Mouse (Mus musculus) forebrain, embryonic 12.5 days (tissue): ENCODE measurements around the gene Olfml1. TPM values are rescaled to one million over a fixed set of nuclear protein-coding genes. Genes with fewer than 3 reads are reported as not detected.
A peak's percentile ranks its signal among the peaks of the same experiment; 100 is the strongest.

ENCODE experiments used
- ATAC-seq: fragments of 200-750 bp; cut with Nextera tagmentation; 2 replicates; pipeline ENCODE4 v1.8.0; 2017; ENCODE audit warnings: moderate TSS enrichment; ENCODE audit not compliant: low FRiP score
- H3K27ac ChIP-seq: fragments of 300-500 bp; sonication (generic); 2 replicates; pipeline ENCODE4 v1.5.1; 2016; ENCODE audit warnings: mild to moderate bottlenecking
- H3K27me3 ChIP-seq: fragments of 300-500 bp; sonication (generic); 2 replicates; pipeline ENCODE4 v1.6.1; 2016; ENCODE audit warnings: mild to moderate bottlenecking
- H3K36me3 ChIP-seq: fragments of 300-500 bp; sonication (generic); replicated peaks from 2 replicates; pipeline ENCODE4 v1.6.1; 2016; ENCODE audit warnings: mild to moderate bottlenecking
- H3K4me1 ChIP-seq: fragments of 300-500 bp; sonication (generic); 2 replicates; pipeline ENCODE4 v1.6.1; 2016
- H3K4me2 ChIP-seq: fragments of 300-500 bp; sonication (generic); 2 replicates; pipeline ENCODE4 v1.6.1; 2016; ENCODE audit warnings: mild to moderate bottlenecking, moderate library complexity
- H3K4me3 ChIP-seq: fragments of 300-500 bp; sonication (generic); replicated peaks from 2 replicates; pipeline ENCODE4 v1.5.1; 2016; ENCODE audit warnings: mild to moderate bottlenecking
- H3K9ac ChIP-seq: fragments of 300-500 bp; sonication (generic); 2 replicates; pipeline ENCODE4 v1.6.1; 2016; ENCODE audit warnings: mild to moderate bottlenecking
- H3K9me3 ChIP-seq: fragments of 300-500 bp; sonication (generic); 2 replicates; pipeline ENCODE4 v1.6.1; 2016
- WGBS: fragments of 180-500 bp; shearing (Covaris S2); methylation state at CpG from one replicate; pipeline ENCODE4 v1.1.7; 2016; 5-methylcytosine and 5-hydroxymethylcytosine counted together
- polyA plus RNA-seq: library from polyadenylated mRNA; unstranded; fragments of >200 nt; fragmentation: Nextera tagmentation; extraction: Ambion mirVana; gene quantifications from 2 replicates; pipeline ENCODE4 v1.2.1, GENCODE M21; 2016

The Olfml1 gene
- polyA plus RNA-seq, 1 experiment from 2014 or later = 5.7 TPM

DNA sequence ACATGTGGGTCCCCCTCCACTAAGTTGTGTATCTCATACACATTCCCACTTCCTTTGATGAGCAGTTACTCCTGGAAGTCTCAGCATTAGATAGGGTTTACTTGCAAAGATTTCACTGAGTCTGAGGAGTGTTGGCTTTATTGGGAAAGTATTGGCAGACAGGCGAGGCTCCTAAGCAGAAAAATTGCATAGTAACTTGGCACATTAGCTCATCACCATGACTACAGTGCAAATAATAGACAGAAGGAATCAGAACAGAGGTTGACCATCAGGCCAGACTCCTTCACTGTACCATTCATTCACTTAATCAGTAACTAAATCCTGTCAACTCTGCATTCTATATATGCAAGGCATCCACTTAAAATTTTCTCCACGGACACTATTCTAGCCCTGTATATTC, 6.6 kb upstream of the Olfml1 start:
- H3K4me1 ChIP-seq = no peaks in the 10 kb centered on the region
- H3K36me3 ChIP-seq = no peaks in the 10 kb centered on the region
- no peak overlapping the region for H3K9ac ChIP-seq
- no peaks in the 10 kb centered on the region for H3K9me3 ChIP-seq
- no peak overlapping the region for H3K4me2 ChIP-seq
- 82% methylated on average over 2 of the region's 2 CpGs for WGBS
- no peak overlapping the region for H3K4me3 ChIP-seq
- no peaks in the 10 kb centered on the region for H3K27me3 ChIP-seq
- no peak for ATAC-seq
- no peak overlapping the region for H3K27ac ChIP-seq

GRCm38 (mm10) chr7:107561584-107561983, 5.7 kb upstream of the Olfml1 start:
- H3K9ac ChIP-seq = no peak overlapping the region
- no peak overlapping the region for H3K27ac ChIP-seq
- H3K9me3 ChIP-seq = no peaks in the 10 kb centered on the region
- no peaks in the 10 kb centered on the region for H3K27me3 ChIP-seq
- 77% methylated on average over 3 of the region's 3 CpGs for WGBS
- H3K4me3 ChIP-seq = no peak overlapping the region
- H3K36me3 ChIP-seq = no peaks in the 10 kb centered on the region
- no peak overlapping the region for H3K4me2 ChIP-seq
- H3K4me1 ChIP-seq = no peaks in the 10 kb centered on the region
- ATAC-seq = no peak

DNA sequence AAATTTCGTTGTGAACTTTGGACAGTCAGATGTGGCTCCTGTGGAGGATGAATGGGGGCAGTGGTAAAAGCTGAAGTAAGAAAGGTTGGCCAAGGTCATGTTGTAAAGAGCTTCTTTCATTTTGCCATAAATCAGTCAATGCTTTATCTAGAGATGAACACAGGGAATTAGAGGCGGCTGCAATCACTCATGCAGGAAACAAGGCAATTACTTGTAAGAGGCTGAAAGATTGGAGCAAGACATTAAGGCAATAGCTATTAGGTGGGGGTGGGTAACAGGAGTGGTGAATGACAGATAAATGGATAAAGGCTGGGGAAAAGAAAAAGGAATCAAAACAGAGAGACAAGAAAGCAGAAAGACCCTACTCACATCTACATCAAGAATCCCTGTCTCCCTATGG, 3.5 kb upstream of the Olfml1 start:
- Histone ChIP-seq H3K27me3 (no peaks in the 10 kb centered on the region), H3K9ac (no peak overlapping the region), H3K9me3 (no peaks in the 10 kb centered on the region), H3K27ac (no peak overlapping the region), H3K36me3 (no peaks in the 10 kb centered on the region), H3K4me2 (no peak overlapping the region), H3K4me1 (no peaks in the 10 kb centered on the region), H3K4me3 (no peak overlapping the region)
- WGBS = 48% methylated on average over 2 of the region's 2 CpGs
- ATAC-seq = no peak

GRCm38 (mm10) chr7:107567674-107568073, 428 bp downstream of the Olfml1 start:
- Histone ChIP-seq H3K27ac (no peak overlapping the region), H3K27me3 (no peaks in the 10 kb centered on the region), H3K4me1 (no peaks in the 10 kb centered on the region), H3K4me3 (0 out of 2 replicates have a peak overlapping the region, but pooled peaks have one; percentile 1), H3K36me3 (no peaks in the 10 kb centered on the region), H3K4me2 (no peak overlapping the region), H3K9ac (no peak overlapping the region), H3K9me3 (no peaks in the 10 kb centered on the region)
- 78% methylated on average over 5 of the region's 5 CpGs for WGBS
- no peak for ATAC-seq

DNA sequence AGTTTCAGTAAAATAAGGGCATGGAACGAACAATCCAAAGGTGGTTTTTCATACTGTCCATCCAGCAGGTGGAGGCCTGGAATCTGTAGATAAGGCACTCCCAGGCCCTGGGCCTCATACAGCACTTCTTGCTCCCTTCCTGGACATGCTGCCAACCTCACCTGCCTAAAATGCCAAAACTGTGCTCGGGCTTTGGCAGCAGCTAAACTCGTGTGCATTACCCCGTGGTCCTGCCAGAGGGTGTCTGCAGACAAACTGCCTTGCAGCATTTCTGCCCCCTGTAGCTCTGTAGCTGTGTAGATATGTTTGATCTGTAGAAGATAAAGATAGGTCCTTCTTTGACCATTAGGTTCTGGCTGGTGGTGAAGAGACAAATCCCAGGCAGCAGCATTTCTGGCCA, 1.7 kb downstream of the Olfml1 start:
- Histone ChIP-seq H3K27me3 (no peaks in the 10 kb centered on the region), H3K27ac (no peak overlapping the region), H3K4me1 (no peaks in the 10 kb centered on the region), H3K9me3 (no peaks in the 10 kb centered on the region), H3K4me2 (no peak overlapping the region), H3K4me3 (no peak overlapping the region), H3K36me3 (no peaks in the 10 kb centered on the region), H3K9ac (no peak overlapping the region)
- ATAC-seq = no peak
- WGBS = 79% methylated on average over 4 of the region's 4 CpGs

DNA sequence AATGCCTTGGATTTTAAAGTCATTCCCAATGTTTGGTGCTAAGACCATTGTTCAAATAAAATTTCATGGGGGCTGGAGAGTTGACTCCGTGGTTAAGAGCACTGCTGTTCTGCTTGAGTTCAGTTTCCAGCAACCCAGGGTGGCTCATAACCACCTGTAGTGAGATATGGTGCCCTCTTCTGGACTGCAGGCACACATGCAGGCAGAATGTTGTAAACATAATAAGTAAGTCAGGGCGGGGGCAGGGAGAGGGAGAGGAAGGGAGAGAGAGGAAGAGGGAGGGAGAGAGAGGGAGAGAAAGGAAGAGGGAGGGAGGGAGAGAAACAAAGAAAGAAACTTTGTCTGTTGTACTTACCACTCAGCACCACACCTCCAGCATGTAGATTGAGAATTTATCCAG, 6.6 kb downstream of the Olfml1 start:
- WGBS = 78% methylated on average over 2 of the region's 2 CpGs
- no peak for ATAC-seq
- H3K27me3 ChIP-seq = no peaks in the 10 kb centered on the region
- H3K9me3 ChIP-seq = no peaks in the 10 kb centered on the region
- no peak overlapping the region for H3K27ac ChIP-seq
- H3K36me3 ChIP-seq = no peaks in the 10 kb centered on the region
- no peak overlapping the region for H3K9ac ChIP-seq
- H3K4me2 ChIP-seq = no peak overlapping the region
- H3K4me3 ChIP-seq = no peak overlapping the region
- no peaks in the 10 kb centered on the region for H3K4me1 ChIP-seq

- Histone ChIP-seq H3K9me3 (no peaks in the 10 kb centered on the region), H3K4me2 (no peak overlapping the region), H3K4me1 (no peaks in the 10 kb centered on the region), H3K36me3 (no peaks in the 10 kb centered on the region), H3K4me3 (no peak overlapping the region), H3K9ac (no peak overlapping the region), H3K27ac (no peak overlapping the region), H3K27me3 (no peaks in the 10 kb centered on the region)
- WGBS = 64% methylated on average over 3 of the region's 3 CpGs
- ATAC-seq = no peak
Measured at GRCm38 (mm10) chr7:107574276-107574675, 7.0 kb downstream of the Olfml1 start.

- peaks cover 11% of the 10 kb centered on the region; the same call in 1 of the 2 replicates for H3K4me1 ChIP-seq
- H3K9ac ChIP-seq = no peak overlapping the region
- H3K4me2 ChIP-seq = no peak overlapping the region
- H3K36me3 ChIP-seq = no peaks in the 10 kb centered on the region
- no peak overlapping the region for H3K4me3 ChIP-seq
- 32% methylated on average over 2 of the region's 2 CpGs for WGBS
- no peak overlapping the region for H3K27ac ChIP-seq
- H3K27me3 ChIP-seq = peaks cover 7% of the 10 kb centered on the region; the same call in 1 of the 2 replicates
- no peak for ATAC-seq
- no peaks in the 10 kb centered on the region for H3K9me3 ChIP-seq
Measured at GRCm38 (mm10) chr7:107592641-107593040, 25.4 kb downstream of the Olfml1 start.

DNA sequence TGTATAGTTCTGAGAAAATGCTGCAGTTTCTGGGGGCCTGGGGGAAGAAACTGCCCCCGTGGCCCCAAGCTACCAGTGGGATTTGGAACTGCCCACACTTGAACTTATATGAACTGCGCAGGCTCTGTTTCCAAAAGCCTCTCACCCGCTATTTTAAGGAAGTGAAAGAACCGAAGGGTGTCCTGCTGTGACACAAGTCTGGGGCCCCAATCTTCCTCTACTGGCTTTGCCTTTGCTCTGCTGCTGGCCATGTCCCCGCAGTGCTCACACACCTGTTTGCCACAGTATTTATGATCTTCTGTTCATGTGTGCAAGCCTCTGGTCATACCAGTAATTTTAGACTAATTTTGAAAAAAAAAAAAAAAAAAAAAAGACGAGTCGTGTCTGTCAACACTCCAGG, 26.7 kb downstream of the Olfml1 start:
- no peak for ATAC-seq
- no peaks in the 10 kb centered on the region for H3K36me3 ChIP-seq
- 27% methylated on average over 7 of the region's 7 CpGs for WGBS
- H3K27ac ChIP-seq = no peak overlapping the region
- H3K27me3 ChIP-seq = peaks cover 10% of the 10 kb centered on the region; the same call in 1 of the 2 replicates
- no peaks in the 10 kb centered on the region for H3K9me3 ChIP-seq
- no peak overlapping the region for H3K9ac ChIP-seq
- H3K4me2 ChIP-seq = peak overlapping the region; percentile 90; the same call in 1 of the 2 replicates
- H3K4me1 ChIP-seq = peaks cover 11% of the 10 kb centered on the region; the same call in 1 of the 2 replicates
- H3K4me3 ChIP-seq = no peak overlapping the region

GRCm38 (mm10) chr7:107594325-107594856, 27.1 kb downstream of the Olfml1 start:
- H3K9me3 ChIP-seq = no peaks in the 10 kb centered on the region
- no peaks in the 10 kb centered on the region for H3K36me3 ChIP-seq
- H3K27ac ChIP-seq = no peak overlapping the region
- peak; percentile 73 for ATAC-seq
- peak overlapping the region; percentile 90 for H3K4me2 ChIP-seq
- peak overlapping the region; percentile 54 for H3K4me3 ChIP-seq
- peaks cover 11% of the 10 kb centered on the region; the same call in 1 of the 2 replicates for H3K4me1 ChIP-seq
- H3K27me3 ChIP-seq = peaks cover 11% of the 10 kb centered on the region; the same call in 1 of the 2 replicates
- 3% methylated on average over 16 of the region's 16 CpGs for WGBS
- peak overlapping the region; percentile 50 for H3K9ac ChIP-seq

- Histone ChIP-seq H3K4me1 (peaks cover 11% of the 10 kb centered on the region; the same call in 1 of the 2 replicates), H3K4me3 (peak within 1 kb of the TSS; percentile 54), H3K9me3 (no peaks in the 10 kb centered on the region), H3K4me2 (peak within 1 kb of the TSS; percentile 90), H3K27ac (no peak within 1 kb of the TSS), H3K27me3 (peaks cover 11% of the 10 kb centered on the region; the same call in 1 of the 2 replicates), H3K36me3 (no peaks in the 10 kb centered on the region), H3K9ac (peak within 1 kb of the TSS; percentile 50)
- WGBS = under 1% methylated on average over 24 of the region's 24 CpGs
- peak; percentile 98 for ATAC-seq
Measured at GRCm38 (mm10) chr7:107594857-107595402, 27.7 kb downstream of the Olfml1 start, which contains the start of gene Ppfibp2. TSS of gene Ppfibp2 (plus strand) at chr7:107595207.

- peaks cover 11% of the 10 kb centered on the region; the same call in 1 of the 2 replicates for H3K27me3 ChIP-seq
- no peaks in the 10 kb centered on the region for H3K9me3 ChIP-seq
- H3K36me3 ChIP-seq = no peaks in the 10 kb centered on the region
- peaks cover 11% of the 10 kb centered on the region; the same call in 1 of the 2 replicates for H3K4me1 ChIP-seq
- H3K27ac ChIP-seq = no peak overlapping the region
- no peak for ATAC-seq
- 10% methylated on average over 13 of the region's 13 CpGs for WGBS
- peak overlapping the region; percentile 90 for H3K4me2 ChIP-seq
- H3K9ac ChIP-seq = 0 out of 2 replicates have a peak overlapping the region, but pooled peaks have one; percentile 50
- peak overlapping the region; percentile 54 for H3K4me3 ChIP-seq
Measured at GRCm38 (mm10) chr7:107595426-107595825, 28.2 kb downstream of the Olfml1 start.

GRCm38 (mm10) chr7:107596753-107597152, 29.5 kb downstream of the Olfml1 start:
- Histone ChIP-seq H3K4me1 (peaks cover 11% of the 10 kb centered on the region; the same call in 1 of the 2 replicates), H3K27me3 (peaks cover 11% of the 10 kb centered on the region; the same call in 1 of the 2 replicates), H3K4me2 (no peak overlapping the region), H3K27ac (no peak overlapping the region), H3K4me3 (no peak overlapping the region), H3K9ac (no peak overlapping the region), H3K36me3 (no peaks in the 10 kb centered on the region), H3K9me3 (no peaks in the 10 kb centered on the region)
- ATAC-seq = no peak
